Mouse (Mus musculus) kidney, postnatal 10 days (tissue): Measurements from ENCODE around the gene Gm42417.
"Not testable (repeated sequence)": the region's sequence is repeated elsewhere in the genome, so short reads cannot be mapped to it uniquely, and the experiment has no call there.

Experiments
- DNase-seq: peaks from one replicate; pipeline ENCODE4 v3.0.0; 2021; ENCODE audit warnings: mixed read lengths

Gene Gm42417

GRCm38 (mm10) chr1:36542925-36543324 is 3.7 kb upstream of the Gm42417 start:
- DNase-seq: no peak

GRCm38 (mm10) chr1:36541844-36542243 is 2.6 kb upstream of the Gm42417 start:
- DNase-seq: no peak

GRCm38 (mm10) chr1:36540807-36541206 is 1.6 kb upstream of the Gm42417 start:
- DNase-seq: no peak

GRCm38 (mm10) chr1:36540132-36540531 is 903 bp upstream of the Gm42417 start:
- DNase-seq: no peak

GRCm38 (mm10) chr1:36538727-36539126 is 502 bp downstream of the Gm42417 start:
- no peak for DNase-seq

- not testable (repeated sequence) for DNase-seq
Observed at GRCm38 (mm10) chr1:36536783-36537182, 2.4 kb downstream of the Gm42417 start, which contains the start of gene Ankrd23. Gene Ankrd23 (minus strand): TSS chr1:36536883.

GRCm38 (mm10) chr1:36536397-36536728 is 2.9 kb downstream of the Gm42417 start:
- no peak for DNase-seq

- no peak for DNase-seq
Observed at GRCm38 (mm10) chr1:36535477-36536396, 3.5 kb downstream of the Gm42417 start.

GRCm38 (mm10) chr1:36534595-36535058 is 4.6 kb downstream of the Gm42417 start:
- DNase-seq: no peak

- DNase-seq: no peak
Observed at GRCm38 (mm10) chr1:36533546-36533945, 5.7 kb downstream of the Gm42417 start.

- no peak for DNase-seq
Observed at GRCm38 (mm10) chr1:36531461-36531860, 7.8 kb downstream of the Gm42417 start.

- DNase-seq: no peak
Observed at GRCm38 (mm10) chr1:36530962-36531361, 8.3 kb downstream of the Gm42417 start.

- peak; percentile 47 for DNase-seq
Observed at GRCm38 (mm10) chr1:36530485-36530884, 8.7 kb downstream of the Gm42417 start.

GRCm38 (mm10) chr1:36529875-36530274 is 9.4 kb downstream of the Gm42417 start:
- DNase-seq: no peak

- no peak for DNase-seq
Observed at GRCm38 (mm10) chr1:36529274-36529673, 10.0 kb downstream of the Gm42417 start.

- DNase-seq: no peak
Observed at GRCm38 (mm10) chr1:36528351-36528750, 10.9 kb downstream of the Gm42417 start.

- no peak for DNase-seq
Observed at GRCm38 (mm10) chr1:36526903-36527302, 12.3 kb downstream of the Gm42417 start.

GRCm38 (mm10) chr1:36525774-36526173 is 13.5 kb downstream of the Gm42417 start:
- no peak for DNase-seq

- no peak for DNase-seq
Observed at GRCm38 (mm10) chr1:36524058-36524457, 15.2 kb downstream of the Gm42417 start.

GRCm38 (mm10) chr1:36523332-36524013 is 15.8 kb downstream of the Gm42417 start:
- no peak for DNase-seq

- DNase-seq: no peak
Observed at GRCm38 (mm10) chr1:36522210-36522609, 17.0 kb downstream of the Gm42417 start.

GRCm38 (mm10) chr1:36519626-36520025 is 19.6 kb downstream of the Gm42417 start:
- DNase-seq: no peak

GRCm38 (mm10) chr1:36518259-36518658 is 21.0 kb downstream of the Gm42417 start:
- no peak for DNase-seq

- DNase-seq: peak; percentile 63
Observed at GRCm38 (mm10) chr1:36513718-36514117, 25.5 kb downstream of the Gm42417 start.
